Mouse (Mus musculus) skeletal muscle tissue, adult 2 months (tissue): ENCODE measurements around the gene Pkmyt1.
"Not testable (repeated sequence)": the region's sequence is repeated elsewhere in the genome, so short reads cannot be mapped to it uniquely, and the experiment has no call there.

Experiments used
- DNase-seq: peaks from one replicate; pipeline ENCODE4 v3.0.0-alpha.2; 2012; ENCODE audit warnings: low read depth, low spot score

The Pkmyt1 gene

GRCm38 (mm10) chr17:23747471-23747870 is 21.3 kb downstream of the Pkmyt1 start:
- no peak for DNase-seq

GRCm38 (mm10) chr17:23748026-23748425 is 21.9 kb downstream of the Pkmyt1 start:
- DNase-seq: no peak

- peak; percentile 75 for DNase-seq
These were observed 22.7 kb downstream of the Pkmyt1 start for GRCm38 (mm10) chr17:23748631-23749391.

- no peak for DNase-seq
These were observed 23.5 kb downstream of the Pkmyt1 start for GRCm38 (mm10) chr17:23749400-23750191.

- DNase-seq: no peak
These were observed 29.6 kb downstream of the Pkmyt1 start for GRCm38 (mm10) chr17:23755689-23756088.

GRCm38 (mm10) chr17:23757581-23757980 is 31.4 kb downstream of the Pkmyt1 start:
- DNase-seq: no peak

- DNase-seq: no peak
These were observed 32.7 kb downstream of the Pkmyt1 start for GRCm38 (mm10) chr17:23758801-23759200.

GRCm38 (mm10) chr17:23760231-23760630 is 34.1 kb downstream of the Pkmyt1 start:
- no peak for DNase-seq

- DNase-seq: no peak
These were observed 35.0 kb downstream of the Pkmyt1 start for GRCm38 (mm10) chr17:23761155-23761554.

- DNase-seq: no peak
These were observed 36.8 kb downstream of the Pkmyt1 start for GRCm38 (mm10) chr17:23762976-23763375.

- DNase-seq: no peak
These were observed 44.4 kb downstream of the Pkmyt1 start for GRCm38 (mm10) chr17:23770493-23770892.

GRCm38 (mm10) chr17:23770896-23771283 is 44.8 kb downstream of the Pkmyt1 start:
- no peak for DNase-seq

GRCm38 (mm10) chr17:23771284-23772218 is 45.4 kb downstream of the Pkmyt1 start, which contains the start of gene Flywch1:
Gene Flywch1 (minus strand): TSS chr17:23771602.
- DNase-seq: peak; percentile 99

GRCm38 (mm10) chr17:23772219-23772556 is 46.1 kb downstream of the Pkmyt1 start:
- not testable (repeated sequence) for DNase-seq

GRCm38 (mm10) chr17:23773676-23774075 is 47.5 kb downstream of the Pkmyt1 start:
- DNase-seq: no peak

GRCm38 (mm10) chr17:23774090-23774489 is 48.0 kb downstream of the Pkmyt1 start:
- DNase-seq: peak; percentile 48

- no peak for DNase-seq
These were observed 50.1 kb downstream of the Pkmyt1 start for GRCm38 (mm10) chr17:23776216-23776615.

- no peak for DNase-seq
These were observed 51.0 kb downstream of the Pkmyt1 start for GRCm38 (mm10) chr17:23777141-23777540.

GRCm38 (mm10) chr17:23778447-23778846 is 52.3 kb downstream of the Pkmyt1 start:
- DNase-seq: no peak

GRCm38 (mm10) chr17:23783352-23783751 is 57.2 kb downstream of the Pkmyt1 start:
- DNase-seq: no peak

- DNase-seq: no peak
These were observed 59.7 kb downstream of the Pkmyt1 start, which contains the start of gene Flywch2 for GRCm38 (mm10) chr17:23785561-23786471. Gene Flywch2 (minus strand): TSS chr17:23786081.
